Mouse (Mus musculus): Measurements from ENCODE around the gene Pla2g1b.

Pla2g1b gene

GRCm38 (mm10) chr5:115465642-115466420 lies at the start of gene Pla2g1b:
Gene Pla2g1b (plus strand): TSS chr5:115466262.
- in situ Hi-C loops (cut with MboI): no loop called here

DNA sequence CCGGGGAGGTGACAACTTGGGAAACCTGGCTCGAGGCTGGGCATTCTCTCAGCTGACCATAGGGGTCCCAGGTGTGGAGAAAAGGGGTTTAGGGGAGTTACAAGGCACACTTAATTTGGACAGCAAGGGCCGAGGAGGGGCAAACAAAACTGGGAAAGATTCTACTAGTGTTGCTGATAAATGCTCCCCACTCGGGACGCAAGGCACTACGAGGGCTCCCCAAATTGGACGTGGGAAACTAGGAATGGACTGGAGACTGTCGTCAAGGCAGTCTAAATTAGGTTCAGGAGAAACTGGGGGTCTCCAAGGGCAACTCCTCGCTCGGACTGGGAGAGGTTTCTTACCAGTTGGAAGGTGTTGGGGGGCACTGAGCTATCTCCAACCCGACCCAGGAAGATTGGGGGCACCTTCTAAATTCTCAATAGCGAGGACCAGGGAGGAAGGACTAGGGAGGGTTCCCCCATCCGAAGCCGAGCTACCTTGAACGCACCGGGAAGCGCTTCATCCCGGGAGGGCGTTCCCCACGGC lies 37.2 kb upstream of the Pla2g1b start:
- in situ Hi-C loops (cut with MboI): no loop called here

DNA sequence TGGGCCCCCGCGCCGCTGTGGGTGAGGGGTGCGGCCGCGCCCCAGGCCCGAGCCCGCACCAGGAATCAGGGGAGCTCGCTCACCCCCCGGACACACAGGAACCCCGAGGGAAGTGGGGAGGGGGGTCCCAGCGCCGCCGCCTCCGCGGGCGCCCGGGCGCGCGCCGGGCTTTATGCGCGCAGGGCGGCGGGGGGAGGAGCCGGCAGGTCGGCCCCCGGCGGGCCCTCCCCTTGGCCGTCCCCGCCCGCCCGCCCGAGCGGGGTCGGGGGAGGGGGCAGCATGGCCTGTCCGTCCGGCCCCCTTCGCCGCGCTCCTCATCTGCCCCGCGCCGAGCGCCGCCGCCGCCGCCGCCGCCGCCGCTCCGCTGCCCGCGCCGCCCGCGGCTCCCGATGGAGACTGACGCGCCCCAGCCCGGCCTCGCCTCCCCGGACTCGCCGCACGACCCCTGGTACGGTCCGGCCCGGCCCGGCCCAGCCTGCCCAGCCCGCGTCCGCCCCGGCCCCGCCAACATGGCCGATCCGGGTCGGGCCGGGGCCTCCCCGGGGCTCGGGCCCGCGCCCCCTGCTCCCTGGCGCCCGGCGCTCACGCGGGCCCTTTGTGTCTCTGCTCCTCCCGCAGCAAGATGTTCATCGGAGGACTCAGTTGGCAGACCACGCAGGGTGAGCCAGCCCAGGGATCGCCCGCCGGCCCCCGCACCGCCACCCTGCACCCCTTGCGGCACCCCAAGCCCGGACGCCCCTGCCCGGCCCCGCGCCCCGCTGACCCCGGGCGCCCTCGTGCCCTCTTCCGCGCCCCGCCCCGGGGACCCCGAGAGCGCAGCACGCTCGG lies 36.5 kb upstream of the Pla2g1b start, which contains the start of gene Msi1:
Gene Msi1 (plus strand): TSS at position 241 of the 828 bp plus-strand sequence.
- in situ Hi-C loops (cut with MboI): no loop called here

DNA sequence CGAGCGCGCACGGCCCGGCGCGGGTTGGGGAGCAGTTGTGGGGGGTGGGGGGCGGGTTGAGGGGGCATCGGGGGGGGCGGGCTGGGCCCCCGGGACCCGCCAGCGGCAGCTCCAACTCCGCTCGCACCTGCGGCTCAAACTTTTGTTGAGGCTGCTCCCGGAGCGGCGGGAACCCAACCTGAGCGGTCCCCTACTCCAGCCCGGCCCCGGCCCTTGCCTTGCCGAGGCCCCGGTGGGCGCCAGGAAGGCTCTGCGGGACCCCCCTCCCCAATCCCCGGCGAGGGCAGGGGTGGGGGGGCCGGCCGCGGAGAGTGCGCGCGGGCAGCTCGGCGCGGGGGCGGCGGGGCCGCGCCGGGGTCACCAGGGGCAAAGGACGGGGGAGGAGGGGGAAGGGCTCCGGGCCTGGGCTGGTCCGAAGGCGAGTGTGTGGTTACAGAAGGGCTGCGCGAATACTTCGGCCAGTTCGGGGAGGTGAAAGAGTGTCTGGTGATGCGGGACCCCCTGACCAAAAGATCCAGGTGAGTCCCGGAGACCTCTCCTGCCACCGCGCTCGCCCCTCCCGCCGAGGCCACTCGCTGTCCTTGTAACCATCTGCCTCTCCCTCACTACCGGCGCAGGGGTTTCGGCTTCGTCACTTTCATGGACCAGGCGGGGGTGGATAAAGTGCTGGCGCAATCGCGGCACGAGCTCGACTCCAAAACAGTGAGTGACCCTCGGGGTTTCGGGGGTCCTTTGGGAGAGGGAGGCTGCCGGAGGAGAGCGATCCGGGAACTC lies 35.7 kb upstream of the Pla2g1b start:
- in situ Hi-C loops (cut with MboI): no loop called here

GRCm38 (mm10) chr5:115431061-115431897 lies 34.8 kb upstream of the Pla2g1b start:
- in situ Hi-C loops (cut with MboI): no loop called here

- in situ Hi-C loops (cut with MboI): no loop called here
Observed at GRCm38 (mm10) chr5:115431898-115432259, 34.2 kb upstream of the Pla2g1b start.

GRCm38 (mm10) chr5:115432395-115432794 lies 33.7 kb upstream of the Pla2g1b start:
- in situ Hi-C loops (cut with MboI): no loop called here

DNA sequence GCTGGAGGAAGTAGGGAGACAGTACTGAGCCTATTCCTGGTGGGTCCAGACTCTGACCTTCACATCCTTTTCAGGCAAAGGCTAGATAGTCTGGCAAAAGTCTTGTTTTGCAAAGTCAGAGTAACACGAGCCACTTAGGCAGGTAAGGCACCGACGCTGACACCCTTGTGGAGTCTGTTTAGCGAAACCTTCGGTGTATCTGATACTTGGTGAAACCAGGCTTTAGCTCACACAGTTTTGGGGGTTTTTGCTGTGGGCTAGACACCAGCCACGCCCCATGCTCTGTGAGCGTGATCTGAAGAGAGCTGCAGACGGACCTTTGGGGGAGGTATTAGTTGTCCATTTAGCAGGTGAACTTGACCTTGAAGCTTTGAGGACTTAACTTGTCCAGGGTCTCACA lies 32.9 kb upstream of the Pla2g1b start:
- in situ Hi-C loops (cut with MboI): no loop called here

- in situ Hi-C loops (cut with MboI): no loop called here
Observed at GRCm38 (mm10) chr5:115434280-115434852, 31.7 kb upstream of the Pla2g1b start.

DNA sequence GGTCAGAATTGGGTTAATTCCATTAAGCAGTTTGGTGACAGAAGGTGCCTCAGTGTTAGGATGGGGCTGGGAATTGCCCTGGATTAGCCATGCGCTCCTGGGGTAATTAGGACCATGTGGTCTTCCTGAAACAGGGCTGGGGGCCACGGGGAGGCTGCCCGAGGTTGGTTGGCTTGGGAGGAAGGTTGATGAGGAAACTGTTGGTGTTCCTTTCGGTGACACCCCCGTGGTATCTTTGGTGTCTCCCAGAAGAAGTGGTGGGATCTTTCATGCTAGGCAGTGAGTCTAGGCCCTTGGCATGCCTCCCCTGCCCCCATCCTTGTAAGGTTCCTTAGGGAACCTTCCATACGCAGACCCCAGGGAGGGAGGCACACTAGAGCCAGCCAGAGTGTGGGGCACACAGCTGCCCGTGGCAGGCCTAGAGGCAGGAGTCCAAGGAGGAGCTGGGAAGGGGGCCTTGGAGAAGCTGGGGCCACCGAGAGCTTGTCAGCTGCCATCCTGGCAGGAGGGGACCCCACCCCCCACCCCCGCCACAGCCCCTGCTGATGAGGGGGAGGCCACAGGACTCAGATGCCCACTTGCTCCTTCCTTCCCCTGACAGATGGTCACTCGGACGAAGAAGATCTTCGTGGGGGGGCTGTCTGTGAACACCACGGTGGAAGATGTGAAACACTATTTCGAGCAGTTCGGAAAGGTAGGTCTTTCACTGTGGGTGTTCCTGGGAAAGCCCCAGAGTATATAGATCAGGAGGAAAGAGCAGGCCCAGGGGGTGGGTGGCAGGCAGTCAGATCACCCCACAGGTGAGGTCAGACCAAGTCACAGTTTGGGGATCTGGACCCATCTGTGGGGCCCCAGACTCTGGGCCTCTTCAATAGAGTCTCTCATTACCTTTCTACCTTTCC lies 31.0 kb upstream of the Pla2g1b start:
- in situ Hi-C loops (cut with MboI): no loop called here

- in situ Hi-C loops (cut with MboI): no loop called here
Observed at GRCm38 (mm10) chr5:115435755-115436379, 30.2 kb upstream of the Pla2g1b start.

DNA sequence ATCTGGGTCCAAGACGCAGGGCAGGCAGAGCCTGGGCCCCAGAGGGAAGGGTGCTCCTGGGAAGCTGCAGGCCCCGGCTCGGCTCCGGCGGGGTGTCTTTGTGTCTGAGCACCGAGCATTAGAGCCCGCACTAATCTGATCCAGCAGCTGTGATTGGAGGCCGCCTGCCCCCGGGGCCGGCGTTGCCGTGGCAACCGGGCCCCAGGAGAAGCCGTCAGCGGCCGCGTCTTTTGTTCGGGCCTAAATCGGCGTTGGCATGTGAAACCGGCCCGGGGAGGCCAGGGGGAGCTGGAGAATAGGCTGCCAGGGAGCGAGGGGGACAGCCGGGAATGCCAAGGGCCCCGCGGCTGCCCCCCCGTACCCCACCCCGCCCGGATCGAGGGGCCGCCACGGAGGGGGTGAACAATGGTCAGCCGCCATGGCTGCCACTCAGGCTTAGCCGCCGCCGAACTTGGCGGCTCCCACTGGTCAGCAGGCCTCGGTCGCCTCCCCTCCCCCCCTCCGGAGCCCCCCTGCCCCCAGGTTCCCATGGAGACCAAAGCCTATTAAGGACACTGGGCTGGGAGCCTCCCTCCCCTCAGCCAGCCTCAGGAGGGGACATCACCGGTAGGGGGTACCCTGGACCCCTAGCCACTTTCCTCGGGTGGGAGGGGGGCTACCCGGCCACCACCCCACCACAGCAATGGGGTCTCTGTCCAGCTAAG lies 29.5 kb upstream of the Pla2g1b start:
- in situ Hi-C loops (cut with MboI): no loop called here

DNA sequence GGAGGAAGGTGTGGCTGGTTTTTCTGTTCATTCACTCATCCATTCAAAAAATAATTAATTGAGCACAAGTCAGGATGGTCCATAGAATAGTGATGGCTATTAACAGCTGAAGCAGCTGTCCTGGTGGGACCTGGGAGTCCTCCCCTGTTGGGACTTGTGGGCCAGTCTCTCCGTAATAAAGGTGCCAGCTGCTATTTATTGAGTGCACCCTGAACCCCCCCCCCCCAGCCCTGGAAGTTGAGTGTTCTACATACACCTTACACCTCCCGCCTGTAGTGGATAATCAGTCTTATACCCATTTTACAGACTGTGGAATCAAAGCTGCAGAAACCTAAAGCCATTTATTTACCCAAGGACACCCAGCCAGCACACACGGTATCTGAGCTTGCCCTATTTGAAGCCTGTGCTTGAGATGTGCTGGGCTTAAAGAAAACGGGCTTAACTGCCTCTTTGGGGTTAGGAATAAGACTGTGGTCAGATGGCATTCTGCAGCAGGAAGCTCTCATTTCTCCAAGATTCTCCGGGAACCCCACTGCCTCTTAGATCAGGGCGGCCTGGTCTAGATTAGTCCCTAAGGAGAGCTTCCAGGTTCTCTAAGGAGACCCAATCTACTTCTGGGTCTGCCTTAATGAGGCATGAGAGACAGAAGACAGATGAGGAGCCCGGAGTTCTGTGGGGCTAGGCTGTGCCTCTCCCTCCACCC lies 28.7 kb upstream of the Pla2g1b start:
- in situ Hi-C loops (cut with MboI): no loop called here

GRCm38 (mm10) chr5:115437945-115438315 lies 28.1 kb upstream of the Pla2g1b start:
- in situ Hi-C loops (cut with MboI): no loop called here

DNA sequence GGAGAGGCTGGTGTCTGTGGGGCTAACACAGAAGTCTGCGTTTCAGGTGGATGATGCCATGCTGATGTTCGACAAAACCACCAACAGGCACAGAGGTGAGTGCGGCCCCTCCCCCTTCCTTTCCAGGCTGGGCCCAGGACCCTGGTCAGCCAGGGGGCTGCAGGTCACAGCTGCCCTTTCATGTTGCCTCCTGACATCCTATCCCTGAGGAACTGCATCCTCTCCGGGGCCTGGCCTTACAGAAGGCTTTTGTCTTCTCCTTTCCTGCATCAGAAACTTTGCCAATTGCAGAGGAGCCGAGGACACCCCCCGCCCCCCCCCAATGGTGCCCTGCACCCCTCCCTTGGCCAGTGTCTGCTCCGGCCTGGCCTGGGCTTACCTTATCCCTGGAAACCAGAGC lies 27.4 kb upstream of the Pla2g1b start:
- in situ Hi-C loops (cut with MboI): no loop called here

GRCm38 (mm10) chr5:115441205-115441849 lies 24.7 kb upstream of the Pla2g1b start:
- in situ Hi-C loops (cut with MboI): loop anchor here (10.0 kb wide), 2 partner anchors 87 to 147 kb away; no protein-coding TSS in a partner anchor

GRCm38 (mm10) chr5:115442663-115443062 lies 23.4 kb upstream of the Pla2g1b start:
- in situ Hi-C loops (cut with MboI): loop anchor here (10.0 kb wide), 2 partner anchors 88 to 148 kb away; no protein-coding TSS in a partner anchor
